Mouse (Mus musculus) liver, embryonic 14.5 days (tissue): ENCODE measurements at regions not wholly inside any gene's neighbourhood (a gene's known extent, or its start where the extent isn't known, plus 50 kb on each side); places are given as distances from the start of the nearest gene placed in this dataset.
A peak's percentile ranks its signal among the peaks of the same experiment; 100 is the strongest.
"Not testable (repeated sequence)": the region's sequence is repeated elsewhere in the genome, so short reads cannot be mapped to it uniquely, and the experiment has no call there.

Source experiments
- ATAC-seq: fragments of 200-750 bp; cut with Nextera tagmentation; 2 replicates; pipeline ENCODE4 v1.8.0; 2017; ENCODE audit warnings: moderate number of reproducible peaks, mild to moderate bottlenecking, moderate library complexity; ENCODE audit not compliant: insufficient read depth
- DNase-seq, 3 experiments: peaks; one replicate each; pipeline ENCODE4 v3.0.0-alpha.2; 2012 to 2013; ENCODE audit warnings: low read depth in 3 of 3, low spot score in 3 of 3
- H3K27ac ChIP-seq: fragments of 300-500 bp; sonication (generic); 2 replicates; pipeline ENCODE4 v1.5.1; 2014; ENCODE audit warnings: moderate library complexity, mild to moderate bottlenecking, control low read depth, inconsistent platforms
- H3K27me3 ChIP-seq: fragments of 300-500 bp; sonication (generic); 2 replicates; pipeline ENCODE4 v1.6.1; 2014; ENCODE audit warnings: mild to moderate bottlenecking, low read length, moderate library complexity; ENCODE audit not compliant: control insufficient read depth, insufficient read depth
- H3K36me3 ChIP-seq: fragments of 300-500 bp; sonication (generic); replicated peaks from 2 replicates; pipeline ENCODE4 v1.6.1; 2014; ENCODE audit warnings: low read depth; ENCODE audit not compliant: control insufficient read depth, insufficient read depth
- H3K4me1 ChIP-seq, 2 experiments: fragments of 200-500 bp in 1 of 2; fragments of 300-500 bp in 1 of 2; sonication (generic) in 1 of 2; replicated peaks; 2 replicates each; pipeline ENCODE4 v1.6.1; 2012 to 2014; ENCODE audit warnings: antibody characterized with exemption in 1 of 2, inconsistent platforms in 1 of 2, low read length in 1 of 2; ENCODE audit not compliant: control insufficient read depth in 2 of 2, insufficient read depth in 2 of 2
- H3K4me2 ChIP-seq: fragments of 300-500 bp; sonication (generic); 2 replicates; pipeline ENCODE4 v1.6.1; 2014; ENCODE audit warnings: low read depth, mild to moderate bottlenecking, control low read depth, moderate library complexity
- H3K4me3 ChIP-seq, 2 experiments: fragments of 200-500 bp in 1 of 2; fragments of 300-500 bp in 1 of 2; sonication (generic) in 1 of 2; 2 replicates each; pipeline ENCODE4 v1.5.1; 2012 to 2014; ENCODE audit warnings: low read depth in 2 of 2, low read length in 2 of 2, mild to moderate bottlenecking in 2 of 2, control low read depth in 1 of 2, inconsistent platforms in 1 of 2, moderate library complexity in 1 of 2; ENCODE audit not compliant: insufficient read depth in 1 of 2
- H3K9ac ChIP-seq: fragments of 300-500 bp; sonication (generic); replicated peaks from 2 replicates; pipeline ENCODE4 v1.6.1; 2014; ENCODE audit warnings: mild to moderate bottlenecking, control low read depth, moderate library complexity
- H3K9me3 ChIP-seq: fragments of 300-500 bp; sonication (generic); 2 replicates; pipeline ENCODE4 v1.6.1; 2016; ENCODE audit warnings: low read length, mixed read lengths; ENCODE audit not compliant: control insufficient read depth
- CTCF ChIP-seq: IDR thresholded peaks from 2 replicates; pipeline ENCODE4 v1.5.1; 2016; ENCODE audit warnings: antibody characterized with exemption, low read depth, control low read depth
- EP300 ChIP-seq: IDR thresholded peaks from 2 replicates; pipeline ENCODE4 v1.6.1; 2016; ENCODE audit warnings: antibody characterized with exemption, low read depth
- WGBS: fragments of 180-500 bp; shearing (Covaris S2); extraction: QIAGEN DNeasy Blood & Tissue Kit; methylation state at CpG from one replicate; pipeline ENCODE4 v1.1.7; 2014; ENCODE audit not compliant: insufficient replicate concordance; 5-methylcytosine and 5-hydroxymethylcytosine counted together

DNA sequence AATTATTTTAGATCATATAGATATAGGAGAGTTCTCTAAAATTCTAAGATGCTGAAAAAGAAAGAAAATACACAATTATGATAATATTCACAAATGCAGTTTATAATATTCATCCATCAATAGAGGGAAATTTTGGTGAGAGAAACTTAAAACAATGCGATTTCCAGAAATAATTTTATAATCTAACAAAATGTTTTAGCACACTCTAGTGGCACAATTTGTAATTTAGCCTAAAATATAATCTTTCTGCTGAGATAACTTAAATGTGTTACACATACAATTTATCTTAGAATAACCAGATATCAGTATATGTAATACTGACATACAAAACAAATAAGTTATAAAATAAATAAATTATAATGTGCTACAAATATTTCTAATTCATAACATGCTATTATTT lies 159.5 kb upstream of the Klhl4 start:
- 39% methylated on average over 1 of the region's 1 CpGs for WGBS

DNA sequence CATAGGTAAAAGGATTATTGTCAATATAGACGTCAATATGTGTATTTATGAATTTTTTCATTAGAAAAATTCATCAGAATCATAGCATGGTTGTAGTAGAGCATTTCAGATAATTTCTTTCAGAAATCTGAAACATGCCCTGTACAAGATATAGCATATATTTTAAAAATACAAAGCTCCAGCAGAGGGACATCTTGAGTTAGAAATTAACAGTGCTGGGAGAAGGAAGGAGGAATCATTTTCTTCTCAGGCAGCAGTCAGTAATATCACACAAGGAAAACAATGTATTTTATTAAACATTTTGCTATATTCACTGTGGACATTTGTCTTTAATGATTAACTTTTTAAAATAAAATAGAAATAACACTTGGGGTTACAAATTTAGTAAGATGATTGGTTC lies 149.8 kb upstream of the Klhl4 start:
- 16% methylated on average over 1 of the region's 1 CpGs for WGBS
- Histone ChIP-seq H3K27me3 (no peaks in the 10 kb centered on the region), H3K9ac (no peak overlapping the region), H3K36me3 (no peaks in the 10 kb centered on the region), H3K9me3 (no peaks in the 10 kb centered on the region), H3K4me3 (no peak overlapping the region), H3K4me1 (no peaks in the 10 kb centered on the region), H3K27ac (no peak overlapping the region), H3K4me2 (no peak overlapping the region)
- ATAC-seq, result no peak
- DNase-seq, result no peak
- TF ChIP-seq CTCF (no peak), EP300 (no peak)

More for the DNA sequence above, 159.5 kb upstream of the Klhl4 start:
- Histone ChIP-seq H3K9ac (no peak overlapping the region), H3K4me3 (no peak overlapping the region), H3K36me3 (no peaks in the 10 kb centered on the region), H3K27ac (no peak overlapping the region), H3K4me1 (no peaks in the 10 kb centered on the region), H3K4me2 (no peak overlapping the region), H3K27me3 (no peaks in the 10 kb centered on the region), H3K9me3 (no peaks in the 10 kb centered on the region)
- TF ChIP-seq EP300, result no peak
- TF ChIP-seq CTCF, result no peak
- DNase-seq (no peak), ATAC-seq (no peak)

DNA sequence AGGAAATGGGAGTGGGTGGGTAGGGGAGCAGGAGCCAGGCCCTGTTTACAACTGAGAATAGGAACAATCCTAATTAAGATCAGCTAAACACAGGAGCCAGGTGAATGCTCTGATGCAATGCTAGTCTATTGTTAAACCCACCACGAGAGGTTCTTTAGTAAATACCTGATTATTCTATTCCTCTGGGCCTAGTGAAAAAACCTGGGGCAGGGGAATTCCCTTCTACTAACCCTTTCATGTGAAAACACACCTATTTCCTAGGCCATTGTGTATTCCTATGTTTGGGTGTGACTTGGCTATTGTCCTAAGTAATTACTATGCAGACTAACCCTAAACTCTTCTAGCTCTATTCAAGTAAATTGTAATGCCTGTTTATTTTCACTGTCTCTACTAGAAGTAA lies 138.0 kb upstream of the Klhl4 start:
- not testable (repeated sequence) for H3K27me3 ChIP-seq, H3K4me2 ChIP-seq, H3K9me3 ChIP-seq, H3K9ac ChIP-seq, DNase-seq, H3K27ac ChIP-seq, H3K4me1 ChIP-seq, H3K4me3 ChIP-seq, H3K36me3 ChIP-seq, ATAC-seq
- 40% methylated on average over 1 of the region's 1 CpGs for WGBS

DNA sequence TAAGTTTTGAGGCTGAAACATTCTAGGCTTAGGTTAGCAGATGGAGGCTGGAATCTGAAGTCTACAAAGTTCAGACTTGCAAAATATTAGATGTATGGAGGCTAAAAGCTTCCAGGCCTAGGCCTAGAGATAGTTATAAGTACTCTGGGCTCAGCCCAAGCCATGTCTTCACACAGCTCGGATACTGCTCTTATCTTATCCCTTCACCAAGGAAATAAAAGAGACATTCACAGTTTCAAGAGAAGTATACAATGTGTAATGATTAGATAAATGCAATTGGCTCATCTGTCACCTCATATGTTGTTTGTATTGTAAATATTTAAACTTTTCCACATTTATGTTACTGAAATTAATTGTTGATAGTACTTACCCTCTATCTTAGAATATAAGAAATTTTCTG lies 114.9 kb upstream of the Klhl4 start:
- 0 out of 2 replicates have a peak, but pooled peaks have one; percentile 37 for ATAC-seq
- Histone ChIP-seq H3K4me3 (no peak overlapping the region), H3K36me3 (no peaks in the 10 kb centered on the region), H3K4me1 (no peaks in the 10 kb centered on the region), H3K4me2 (no peak overlapping the region), H3K27ac (no peak overlapping the region), H3K9me3 (no peaks in the 10 kb centered on the region), H3K9ac (no peak overlapping the region), H3K27me3 (no peaks in the 10 kb centered on the region)
- TF ChIP-seq EP300 (no peak), CTCF (no peak)
- no peak for DNase-seq
- WGBS, result 15% methylated on average over 1 of the region's 1 CpGs
